Mouse (Mus musculus): ENCODE results near the gene Gata2. TPM values are rescaled to one million over a fixed set of nuclear protein-coding genes. Genes with fewer than 3 reads are reported as not detected.

Gata2 gene
- polyA plus RNA-seq, 1 experiment from 2014 or later = 28.6 TPM

Other genes with a start within 250 kb of the Gata2 start
- gene H1fx, start 212.3 kb upstream of the Gata2 start, polyA plus RNA-seq (2014; fragmentation: Nextera tagmentation; extraction: Ambion mirVana) = 74.7 and 106 TPM in 2 replicates
- gene Rab7, start 148.6 kb upstream of the Gata2 start, polyA plus RNA-seq (2014; fragmentation: Nextera tagmentation; extraction: Ambion mirVana) = 251 and 267 TPM in 2 replicates
- gene Rpn1, start 109.4 kb upstream of the Gata2 start, polyA plus RNA-seq (2014; fragmentation: Nextera tagmentation; extraction: Ambion mirVana) = 267 and 272 TPM in 2 replicates
- gene Dnajb8, start 28.4 kb downstream of the Gata2 start, polyA plus RNA-seq (2014; fragmentation: Nextera tagmentation; extraction: Ambion mirVana) = not detected in 2 replicates